Mouse (Mus musculus): ENCODE measurements around the gene Dbn1. TPM values are rescaled to one million over a fixed set of nuclear protein-coding genes. Genes with fewer than 3 reads are reported as not detected.

The Dbn1 gene
- total RNA-seq, 1 experiment from 2014 or later: 0.60 TPM

GRCm38 (mm10) chr13:55486916-55487577 lies 864 bp downstream of the Dbn1 start:
- ATAC-seq (replicated peaks in 1 of 2; ENCODE audit: insufficient read depth in 1 of 2, low FRiP score in 2 of 2, low TSS enrichment in 1 of 2, low read depth in 1 of 2, poor library complexity in 2 of 2, severe bottlenecking in 2 of 2): peak in 1 of 2 experiments; percentile 23; a peak in 1 of 4 replicates

DNA sequence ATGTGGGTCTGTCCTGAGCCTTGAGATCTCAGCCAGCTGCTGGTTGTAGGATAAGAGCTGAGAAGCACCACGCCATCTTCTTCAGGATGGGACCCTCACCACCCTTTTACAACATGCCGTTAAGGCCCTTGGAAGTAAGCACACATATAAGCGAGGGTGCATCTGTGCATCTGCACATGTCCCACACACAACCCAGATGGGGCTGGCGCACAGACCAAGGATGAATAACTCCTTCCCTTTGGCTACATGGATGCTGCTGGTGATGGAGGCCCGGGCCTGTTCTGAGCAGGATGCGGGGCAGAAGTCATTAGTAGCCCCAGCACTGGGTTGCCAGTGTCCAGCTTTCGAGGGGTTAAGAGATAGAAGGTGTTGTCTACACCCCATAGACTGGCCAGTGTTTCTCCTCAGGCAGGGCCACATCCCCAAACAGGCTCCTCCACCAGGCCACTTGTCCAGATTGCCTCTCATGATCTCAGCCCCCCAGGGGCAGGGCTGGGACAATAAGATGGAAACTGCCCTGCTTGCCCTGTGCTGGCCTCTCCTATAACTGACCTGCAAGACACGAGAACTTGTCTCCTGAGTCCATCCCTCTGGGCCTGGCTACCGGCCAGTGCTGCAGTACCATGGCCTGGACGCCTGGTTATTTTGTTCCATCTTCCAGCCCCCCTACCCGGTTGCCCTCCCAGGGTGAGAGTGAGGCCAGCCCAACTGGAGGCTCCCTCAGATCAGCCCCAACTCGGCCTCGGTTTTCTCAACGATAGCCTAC lies 1.7 kb downstream of the Dbn1 start:
- no peak for ATAC-seq (replicated peaks in 1 of 2; ENCODE audit: insufficient read depth in 1 of 2, low FRiP score in 2 of 2, low TSS enrichment in 1 of 2, low read depth in 1 of 2, poor library complexity in 2 of 2, severe bottlenecking in 2 of 2)

DNA sequence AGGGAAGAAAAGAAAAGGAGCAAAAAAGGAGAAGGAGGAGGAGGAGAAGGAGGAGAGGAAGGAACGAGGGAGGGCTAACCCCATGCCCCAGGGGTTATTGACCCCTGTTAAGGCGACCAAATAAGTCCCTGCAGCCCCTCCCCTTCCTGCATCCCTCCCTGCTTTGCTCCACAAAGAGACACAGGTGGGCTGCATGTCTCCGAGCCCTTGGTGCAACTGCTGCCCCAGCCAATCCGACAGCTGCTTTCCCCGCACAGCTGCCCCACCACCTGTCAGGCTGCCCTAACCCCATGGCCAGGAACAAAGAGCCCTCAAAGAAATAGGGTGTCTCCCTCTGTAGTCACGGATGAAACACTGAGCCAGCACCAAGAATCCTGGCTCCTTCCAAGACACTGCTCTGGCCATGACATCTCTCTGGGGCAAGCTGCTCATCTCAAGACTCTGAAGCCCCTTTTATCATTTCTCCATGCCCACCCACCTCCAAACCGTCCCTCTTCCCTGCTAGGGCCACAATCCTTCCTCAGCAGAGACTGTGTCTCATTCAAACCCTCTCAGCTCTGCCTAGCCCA lies 3.3 kb downstream of the Dbn1 start:
- no peak for ATAC-seq (replicated peaks in 1 of 2; ENCODE audit: insufficient read depth in 1 of 2, low FRiP score in 2 of 2, low TSS enrichment in 1 of 2, low read depth in 1 of 2, poor library complexity in 2 of 2, severe bottlenecking in 2 of 2)

DNA sequence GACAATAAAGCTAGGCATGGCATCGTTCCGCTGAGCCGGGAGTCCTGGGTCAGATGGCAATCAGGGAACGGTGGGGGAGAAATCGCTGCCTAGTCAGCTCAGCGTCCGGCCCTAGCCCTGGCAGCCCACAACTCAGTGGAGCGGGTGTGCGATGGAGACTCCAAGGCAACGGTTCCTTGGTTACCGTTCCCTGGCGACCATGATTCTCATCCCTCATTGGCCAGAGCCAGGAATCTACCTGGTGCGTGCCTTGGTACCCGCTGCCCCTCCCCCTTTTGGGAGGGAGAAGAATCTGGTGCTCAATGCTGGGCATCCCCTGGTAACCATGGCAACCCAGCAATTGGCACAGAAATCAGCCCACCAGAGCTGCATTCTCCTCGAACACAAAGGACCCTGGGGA lies 4.3 kb downstream of the Dbn1 start:
- ATAC-seq (replicated peaks in 1 of 2; ENCODE audit: insufficient read depth in 1 of 2, low FRiP score in 2 of 2, low TSS enrichment in 1 of 2, low read depth in 1 of 2, poor library complexity in 2 of 2, severe bottlenecking in 2 of 2): no peak

- no peak for ATAC-seq (replicated peaks in 1 of 2; ENCODE audit: insufficient read depth in 1 of 2, low FRiP score in 2 of 2, low TSS enrichment in 1 of 2, low read depth in 1 of 2, poor library complexity in 2 of 2, severe bottlenecking in 2 of 2)
Observed at GRCm38 (mm10) chr13:55483071-55483470, 4.8 kb downstream of the Dbn1 start.

- ATAC-seq (replicated peaks in 1 of 2; ENCODE audit: insufficient read depth in 1 of 2, low FRiP score in 2 of 2, low TSS enrichment in 1 of 2, low read depth in 1 of 2, poor library complexity in 2 of 2, severe bottlenecking in 2 of 2): no peak
Observed at GRCm38 (mm10) chr13:55482542-55482941, 5.4 kb downstream of the Dbn1 start.

GRCm38 (mm10) chr13:55479929-55480328 lies 8.0 kb downstream of the Dbn1 start:
- ATAC-seq (replicated peaks in 1 of 2; ENCODE audit: insufficient read depth in 1 of 2, low FRiP score in 2 of 2, low TSS enrichment in 1 of 2, low read depth in 1 of 2, poor library complexity in 2 of 2, severe bottlenecking in 2 of 2): no peak

- ATAC-seq (replicated peaks in 1 of 2; ENCODE audit: insufficient read depth in 1 of 2, low FRiP score in 2 of 2, low TSS enrichment in 1 of 2, low read depth in 1 of 2, poor library complexity in 2 of 2, severe bottlenecking in 2 of 2): peak; percentile 55 to 57; a peak in 3 of 4 replicates
Observed at GRCm38 (mm10) chr13:55479008-55479407, 8.9 kb downstream of the Dbn1 start.

DNA sequence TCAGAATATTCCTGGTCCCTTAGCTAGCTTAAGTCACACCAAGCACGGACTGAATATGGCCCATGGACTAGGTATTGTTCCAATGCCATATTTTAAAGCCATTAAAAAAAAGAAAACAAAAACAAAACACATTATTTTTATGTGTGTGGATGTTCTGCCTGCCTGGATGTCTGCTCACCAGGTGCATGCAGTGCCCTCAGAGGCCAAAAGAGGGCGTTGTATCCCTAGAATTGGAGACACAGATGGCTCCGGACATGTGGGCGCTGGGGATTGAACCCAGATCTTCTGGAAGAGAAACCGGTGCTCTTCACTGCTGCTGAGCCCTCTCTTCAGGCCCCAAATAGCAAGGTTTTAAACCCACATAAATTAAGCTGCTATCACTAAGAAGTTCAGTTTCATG lies 9.9 kb downstream of the Dbn1 start:
- no peak for ATAC-seq (replicated peaks in 1 of 2; ENCODE audit: insufficient read depth in 1 of 2, low FRiP score in 2 of 2, low TSS enrichment in 1 of 2, low read depth in 1 of 2, poor library complexity in 2 of 2, severe bottlenecking in 2 of 2)

DNA sequence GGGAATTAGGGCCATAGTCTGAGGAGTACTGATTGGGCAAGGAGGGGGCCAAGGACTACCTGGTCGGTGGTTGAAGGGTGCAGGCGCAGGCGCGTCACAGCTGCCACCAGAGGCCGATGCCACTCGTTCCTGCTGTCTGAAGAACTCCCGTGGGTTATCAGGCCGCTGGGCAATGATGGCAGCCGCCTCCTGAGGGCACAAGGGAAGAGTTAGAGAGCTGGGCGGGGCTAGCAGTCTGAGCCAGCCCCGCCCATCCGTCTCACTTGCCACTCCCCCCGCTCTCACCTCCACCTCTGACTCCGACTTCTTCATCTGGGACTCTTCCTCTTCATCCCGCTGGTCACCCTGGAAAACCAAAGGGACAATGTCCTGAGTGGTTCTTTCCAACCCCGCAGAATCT lies 10.4 kb downstream of the Dbn1 start:
- ATAC-seq (replicated peaks in 1 of 2; ENCODE audit: insufficient read depth in 1 of 2, low FRiP score in 2 of 2, low TSS enrichment in 1 of 2, low read depth in 1 of 2, poor library complexity in 2 of 2, severe bottlenecking in 2 of 2): no peak

- ATAC-seq (replicated peaks in 1 of 2; ENCODE audit: insufficient read depth in 1 of 2, low FRiP score in 2 of 2, low TSS enrichment in 1 of 2, low read depth in 1 of 2, poor library complexity in 2 of 2, severe bottlenecking in 2 of 2): no peak
Observed at GRCm38 (mm10) chr13:55476256-55476655, 11.7 kb downstream of the Dbn1 start.

DNA sequence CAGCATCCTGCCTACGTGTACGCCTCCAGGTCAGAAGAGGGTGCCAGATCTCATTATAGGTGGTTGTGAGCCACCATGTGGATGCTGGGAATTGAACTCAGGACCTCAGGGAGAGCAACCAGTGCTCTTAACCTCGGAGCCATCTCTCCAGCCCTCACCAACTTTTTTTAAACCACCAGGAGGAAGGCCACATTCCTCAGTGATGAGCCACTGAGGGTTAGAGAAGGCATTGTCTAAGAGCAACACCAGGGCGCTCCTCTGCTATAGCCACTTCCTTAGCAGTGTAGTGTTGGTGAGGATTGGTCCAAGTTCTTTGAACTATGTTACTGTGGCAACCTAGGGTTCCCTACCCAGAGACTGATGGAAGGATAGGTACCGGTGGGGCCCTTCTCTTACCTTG lies 12.2 kb downstream of the Dbn1 start:
- ATAC-seq (replicated peaks in 1 of 2; ENCODE audit: insufficient read depth in 1 of 2, low FRiP score in 2 of 2, low TSS enrichment in 1 of 2, low read depth in 1 of 2, poor library complexity in 2 of 2, severe bottlenecking in 2 of 2): no peak

- ATAC-seq (replicated peaks in 1 of 2; ENCODE audit: insufficient read depth in 1 of 2, low FRiP score in 2 of 2, low TSS enrichment in 1 of 2, low read depth in 1 of 2, poor library complexity in 2 of 2, severe bottlenecking in 2 of 2): peak; percentile 8 to 48; a peak in 2 of 4 replicates
Observed at GRCm38 (mm10) chr13:55474621-55475069, 13.3 kb downstream of the Dbn1 start.

GRCm38 (mm10) chr13:55473961-55474360 lies 13.9 kb downstream of the Dbn1 start:
- no peak for ATAC-seq (replicated peaks in 1 of 2; ENCODE audit: insufficient read depth in 1 of 2, low FRiP score in 2 of 2, low TSS enrichment in 1 of 2, low read depth in 1 of 2, poor library complexity in 2 of 2, severe bottlenecking in 2 of 2)

GRCm38 (mm10) chr13:55473076-55473831 lies 14.7 kb downstream of the Dbn1 start:
- ATAC-seq (replicated peaks in 1 of 2; ENCODE audit: insufficient read depth in 1 of 2, low FRiP score in 2 of 2, low TSS enrichment in 1 of 2, low read depth in 1 of 2, poor library complexity in 2 of 2, severe bottlenecking in 2 of 2): no peak

DNA sequence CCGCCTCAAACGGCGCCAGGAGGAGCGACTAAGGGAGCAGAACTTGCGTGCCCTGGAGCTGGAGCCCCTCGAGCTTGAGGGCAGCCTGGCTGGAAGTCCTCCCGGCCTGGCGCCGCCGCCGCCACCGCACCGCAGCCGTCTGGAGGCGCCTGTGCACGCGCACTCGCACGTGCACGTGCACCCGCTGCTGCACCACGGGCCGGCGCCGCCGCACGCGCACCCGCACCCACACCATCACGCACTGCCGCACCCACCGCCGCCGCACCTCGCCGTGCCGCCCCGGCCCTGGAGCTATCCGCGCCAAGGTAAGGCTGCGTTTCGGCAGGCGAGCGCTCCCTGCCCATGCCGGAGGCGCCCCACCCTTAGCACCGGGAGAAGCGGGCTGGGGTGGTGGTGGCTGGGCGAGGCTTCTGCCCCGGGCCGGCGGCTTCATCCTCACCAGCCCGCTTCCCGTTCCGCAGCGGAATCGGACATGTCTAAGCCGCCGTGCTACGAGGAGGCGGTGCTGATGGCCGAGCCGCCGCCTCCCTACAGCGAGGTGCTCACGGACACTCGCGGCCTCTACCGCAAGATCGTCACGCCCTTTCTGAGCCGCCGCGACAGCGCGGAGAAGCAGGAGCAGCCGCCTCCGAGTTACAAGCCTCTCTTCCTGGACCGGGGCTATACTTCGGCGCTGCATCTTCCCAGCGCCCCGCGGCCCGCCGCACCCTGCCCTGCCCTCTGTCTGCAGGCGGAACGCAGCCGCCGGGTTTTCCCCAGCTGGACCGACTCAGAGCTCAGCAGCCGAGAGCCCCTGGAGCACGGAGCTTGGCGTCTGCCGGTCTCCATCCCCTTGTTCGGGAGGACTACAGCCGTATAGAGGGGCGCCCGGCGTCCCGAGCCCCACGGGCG lies 15.5 kb downstream of the Dbn1 start:
- peak in 1 of 2 experiments; percentile 3; a peak in 1 of 4 replicates for ATAC-seq (replicated peaks in 1 of 2; ENCODE audit: insufficient read depth in 1 of 2, low FRiP score in 2 of 2, low TSS enrichment in 1 of 2, low read depth in 1 of 2, poor library complexity in 2 of 2, severe bottlenecking in 2 of 2)

GRCm38 (mm10) chr13:55471819-55472131 lies 16.1 kb downstream of the Dbn1 start:
- ATAC-seq (replicated peaks in 1 of 2; ENCODE audit: insufficient read depth in 1 of 2, low FRiP score in 2 of 2, low TSS enrichment in 1 of 2, low read depth in 1 of 2, poor library complexity in 2 of 2, severe bottlenecking in 2 of 2): no peak

Measured in hematopoietic stem cell, adult 5-6 weeks (primary cell).